Mouse (Mus musculus) neural tube, embryonic 12.5 days (tissue): ENCODE results near the gene Gm1043. TPM values are rescaled to one million over a fixed set of nuclear protein-coding genes. Genes with fewer than 3 reads are reported as not detected.

ENCODE experiments used
- ATAC-seq: fragments of 200-750 bp; cut with Nextera tagmentation; 2 replicates; pipeline ENCODE4 v1.8.0; 2017; ENCODE audit warnings: low read depth, mild to moderate bottlenecking, moderate TSS enrichment, moderate library complexity; ENCODE audit not compliant: low FRiP score
- H3K27ac ChIP-seq: fragments of 300-500 bp; sonication (generic); 2 replicates; pipeline ENCODE4 v1.5.1; 2016
- H3K27me3 ChIP-seq: fragments of 300-500 bp; sonication (generic); replicated peaks from 2 replicates; pipeline ENCODE4 v1.6.1; 2016; ENCODE audit warnings: mild to moderate bottlenecking
- H3K36me3 ChIP-seq: fragments of 300-500 bp; sonication (generic); 2 replicates; pipeline ENCODE4 v1.6.1; 2016; ENCODE audit warnings: mild to moderate bottlenecking
- H3K4me1 ChIP-seq: fragments of 300-500 bp; sonication (generic); 2 replicates; pipeline ENCODE4 v1.6.1; 2016
- H3K4me2 ChIP-seq: fragments of 300-500 bp; sonication (generic); replicated peaks from 2 replicates; pipeline ENCODE4 v1.6.1; 2016; ENCODE audit warnings: mild to moderate bottlenecking
- H3K4me3 ChIP-seq: fragments of 300-500 bp; sonication (generic); 2 replicates; pipeline ENCODE4 v1.5.1; 2016
- H3K9ac ChIP-seq: fragments of 300-500 bp; sonication (generic); 2 replicates; pipeline ENCODE4 v1.6.1; 2016; ENCODE audit warnings: mild to moderate bottlenecking
- H3K9me3 ChIP-seq: fragments of 300-500 bp; sonication (generic); 2 replicates; pipeline ENCODE4 v1.6.1; 2016; ENCODE audit warnings: mild to moderate bottlenecking
- WGBS: fragments of 180-500 bp; shearing (Covaris S2); methylation state at CpG from one replicate; pipeline ENCODE4 v1.1.7; 2016; 5-methylcytosine and 5-hydroxymethylcytosine counted together
- polyA plus RNA-seq: library from polyadenylated mRNA; unstranded; fragments of >200 nt; fragmentation: Nextera tagmentation; extraction: Ambion mirVana; gene quantifications from 2 replicates; pipeline ENCODE4 v1.2.1, GENCODE M21; 2016

Gm1043 gene
- polyA plus RNA-seq, 1 experiment from 2014 or later: 0.55 TPM

- Histone ChIP-seq H3K27ac (no peak overlapping the region), H3K4me1 (no peaks in the 10 kb centered on the region; the same call in 1 of the 2 replicates), H3K9me3 (no peaks in the 10 kb centered on the region), H3K9ac (no peak overlapping the region), H3K27me3 (no peaks in the 10 kb centered on the region), H3K36me3 (no peaks in the 10 kb centered on the region), H3K4me2 (no peak overlapping the region), H3K4me3 (no peak overlapping the region)
- ATAC-seq: no peak
- WGBS: 53% methylated on average over 9 of the region's 9 CpGs
Measured at GRCm38 (mm10) chr5:37050521-37051373, 34.4 kb upstream of the Gm1043 start.

DNA sequence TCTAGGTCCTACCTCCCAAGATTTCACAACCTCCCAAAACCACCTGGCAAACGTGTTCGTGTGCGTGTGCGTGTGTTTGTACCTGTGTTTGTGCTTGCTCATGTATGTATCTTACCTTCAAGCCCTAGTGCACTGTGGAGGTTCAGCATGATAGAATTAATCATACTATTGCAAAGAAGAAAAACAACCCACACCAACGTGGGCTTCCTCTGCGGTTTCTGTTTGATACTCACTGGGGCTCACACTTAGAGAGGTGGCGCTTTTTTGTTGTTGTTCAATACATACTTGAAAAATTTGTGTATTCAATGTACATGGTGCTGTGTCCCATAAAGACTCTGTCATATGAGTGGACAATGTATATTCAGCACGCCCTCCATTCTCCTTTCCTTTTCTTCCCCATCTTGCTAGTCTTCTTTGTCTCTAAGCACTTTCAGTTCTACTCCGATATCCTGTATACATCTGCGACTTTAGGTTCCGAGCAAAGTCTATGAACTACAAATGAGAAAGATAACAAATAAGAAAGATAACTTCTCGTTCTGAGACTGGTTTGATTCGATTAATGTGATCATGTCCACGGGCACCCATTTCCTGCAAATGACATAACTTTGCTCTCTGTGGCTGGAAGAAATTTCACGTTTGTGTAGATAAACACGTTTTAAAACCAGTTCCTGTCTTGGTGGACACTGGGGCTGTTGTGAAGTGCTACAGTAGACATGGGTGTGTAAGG, 33.6 kb upstream of the Gm1043 start:
- Histone ChIP-seq H3K9me3 (no peaks in the 10 kb centered on the region), H3K4me1 (no peaks in the 10 kb centered on the region; the same call in 1 of the 2 replicates), H3K27me3 (no peaks in the 10 kb centered on the region), H3K4me3 (no peak overlapping the region), H3K4me2 (no peak overlapping the region), H3K9ac (no peak overlapping the region), H3K27ac (no peak overlapping the region), H3K36me3 (no peaks in the 10 kb centered on the region)
- ATAC-seq: no peak
- WGBS: 89% methylated on average over 16 of the region's 16 CpGs

- H3K4me1 ChIP-seq: no peaks in the 10 kb centered on the region; the same call in 1 of the 2 replicates
- no peaks in the 10 kb centered on the region for H3K36me3 ChIP-seq
- no peaks in the 10 kb centered on the region for H3K27me3 ChIP-seq
- no peak overlapping the region for H3K27ac ChIP-seq
- no peak overlapping the region for H3K9ac ChIP-seq
- no peak for ATAC-seq
- WGBS: 82% methylated on average over 5 of the region's 5 CpGs
- H3K4me3 ChIP-seq: no peak overlapping the region
- H3K9me3 ChIP-seq: no peaks in the 10 kb centered on the region
- H3K4me2 ChIP-seq: no peak overlapping the region
Measured at GRCm38 (mm10) chr5:37052846-37053245, 32.3 kb upstream of the Gm1043 start.

- Histone ChIP-seq H3K27me3 (no peaks in the 10 kb centered on the region), H3K4me2 (no peak overlapping the region), H3K36me3 (no peaks in the 10 kb centered on the region), H3K4me1 (no peaks in the 10 kb centered on the region), H3K27ac (no peak overlapping the region), H3K4me3 (no peak overlapping the region), H3K9ac (no peak overlapping the region), H3K9me3 (no peaks in the 10 kb centered on the region)
- ATAC-seq: no peak
- WGBS: 83% methylated on average over 1 of the region's 1 CpGs
Measured at GRCm38 (mm10) chr5:37055789-37056188, 29.4 kb upstream of the Gm1043 start.

DNA sequence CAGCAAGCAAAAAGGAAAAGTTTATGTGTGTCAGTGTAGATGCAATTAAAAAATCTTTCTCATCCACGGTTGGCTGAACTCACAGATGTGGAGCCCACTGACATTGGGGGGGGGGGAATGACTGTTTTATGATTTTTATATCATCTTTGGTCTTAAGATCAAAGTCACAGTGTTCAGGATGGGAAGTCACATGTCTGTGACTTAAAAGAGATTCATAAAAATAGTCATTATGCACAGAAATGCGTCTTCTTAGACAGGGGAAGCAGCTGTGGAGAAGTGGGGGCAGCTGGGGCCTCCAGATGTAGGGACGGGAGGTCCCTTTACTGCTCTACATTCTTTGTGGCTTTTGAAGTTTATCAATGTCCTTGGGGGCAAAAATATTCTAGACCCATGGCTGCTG, 28.7 kb upstream of the Gm1043 start:
- Histone ChIP-seq H3K9me3 (no peaks in the 10 kb centered on the region), H3K9ac (no peak overlapping the region), H3K36me3 (no peaks in the 10 kb centered on the region), H3K4me1 (no peaks in the 10 kb centered on the region), H3K4me3 (no peak overlapping the region), H3K4me2 (no peak overlapping the region), H3K27ac (no peak overlapping the region), H3K27me3 (no peaks in the 10 kb centered on the region)
- WGBS: 81% methylated on average over 3 of the region's 3 CpGs
- no peak for ATAC-seq

- 91% methylated on average over 8 of the region's 8 CpGs for WGBS
- no peak overlapping the region for H3K4me2 ChIP-seq
- H3K27ac ChIP-seq: no peak overlapping the region
- H3K4me1 ChIP-seq: 0 out of 2 replicates have a peak, but pooled peaks cover 4% of the 10 kb centered on the region
- no peak overlapping the region for H3K9ac ChIP-seq
- ATAC-seq: no peak
- no peaks in the 10 kb centered on the region for H3K9me3 ChIP-seq
- no peaks in the 10 kb centered on the region for H3K27me3 ChIP-seq
- no peak overlapping the region for H3K4me3 ChIP-seq
- H3K36me3 ChIP-seq: no peaks in the 10 kb centered on the region
Measured at GRCm38 (mm10) chr5:37061612-37062011, 23.6 kb upstream of the Gm1043 start.

DNA sequence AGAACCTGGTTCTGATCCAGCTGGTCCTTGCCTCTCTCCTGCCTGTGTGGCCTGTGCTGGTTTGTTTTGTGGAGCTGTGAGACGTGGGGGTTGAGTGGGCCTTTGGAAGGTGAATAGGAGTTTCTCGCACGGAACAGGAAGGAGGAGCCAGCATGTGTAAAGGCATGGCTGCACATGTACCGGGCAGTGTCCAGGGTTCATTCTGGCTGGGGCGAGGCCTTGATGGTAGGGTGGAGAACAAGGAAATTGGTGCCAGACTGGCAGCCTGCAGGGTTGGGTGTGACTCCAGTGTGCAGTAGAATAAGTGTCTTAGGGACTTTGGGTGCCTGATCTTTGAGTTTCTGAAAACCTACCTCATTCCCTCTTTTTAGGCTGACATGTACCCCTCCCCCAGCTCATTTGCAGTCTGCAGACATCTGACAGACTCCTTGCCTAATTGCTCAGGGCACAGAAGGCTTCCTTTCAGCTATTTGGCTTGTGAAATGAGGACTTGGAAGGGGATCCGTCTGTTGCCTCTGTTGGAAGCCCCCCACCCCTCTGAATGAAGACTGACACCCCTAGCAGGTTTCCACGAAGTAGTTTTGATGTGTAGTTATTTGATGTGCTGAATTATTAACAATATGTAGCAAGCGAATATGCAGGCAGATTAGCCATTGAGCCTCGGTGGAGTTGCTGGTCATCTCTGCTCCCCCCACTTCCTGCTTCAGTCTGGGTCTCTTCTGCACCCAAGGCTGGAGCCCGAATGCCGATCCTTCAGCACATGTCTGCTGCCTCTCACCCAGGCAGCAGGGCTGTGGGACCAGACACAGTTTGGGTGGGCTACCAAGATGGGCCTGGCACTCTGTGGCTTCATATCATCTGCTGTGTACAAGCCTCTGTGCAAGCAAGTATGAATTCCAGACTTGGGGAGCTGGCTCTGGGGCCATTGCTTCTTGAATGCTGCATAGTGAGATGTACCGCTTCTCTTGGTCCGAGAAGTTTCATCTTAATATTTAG, 20.4 kb upstream of the Gm1043 start:
- no peaks in the 10 kb centered on the region for H3K27me3 ChIP-seq
- H3K9ac ChIP-seq: no peak overlapping the region
- H3K36me3 ChIP-seq: no peaks in the 10 kb centered on the region
- no peak overlapping the region for H3K4me2 ChIP-seq
- WGBS: 70% methylated on average over 13 of the region's 13 CpGs
- H3K4me3 ChIP-seq: no peak overlapping the region
- no peaks in the 10 kb centered on the region for H3K9me3 ChIP-seq
- H3K4me1 ChIP-seq: 0 out of 2 replicates have a peak, but pooled peaks cover 4% of the 10 kb centered on the region
- no peak overlapping the region for H3K27ac ChIP-seq
- no peak for ATAC-seq

- H3K4me3 ChIP-seq: no peak overlapping the region
- H3K9me3 ChIP-seq: no peaks in the 10 kb centered on the region
- no peak overlapping the region for H3K9ac ChIP-seq
- 0 out of 2 replicates have a peak, but pooled peaks cover 4% of the 10 kb centered on the region for H3K4me1 ChIP-seq
- 76% methylated on average over 8 of the region's 8 CpGs for WGBS
- H3K4me2 ChIP-seq: no peak overlapping the region
- H3K36me3 ChIP-seq: no peaks in the 10 kb centered on the region
- no peak overlapping the region for H3K27ac ChIP-seq
- no peaks in the 10 kb centered on the region for H3K27me3 ChIP-seq
- ATAC-seq: no peak
Measured at GRCm38 (mm10) chr5:37066703-37067568, 18.2 kb upstream of the Gm1043 start.

DNA sequence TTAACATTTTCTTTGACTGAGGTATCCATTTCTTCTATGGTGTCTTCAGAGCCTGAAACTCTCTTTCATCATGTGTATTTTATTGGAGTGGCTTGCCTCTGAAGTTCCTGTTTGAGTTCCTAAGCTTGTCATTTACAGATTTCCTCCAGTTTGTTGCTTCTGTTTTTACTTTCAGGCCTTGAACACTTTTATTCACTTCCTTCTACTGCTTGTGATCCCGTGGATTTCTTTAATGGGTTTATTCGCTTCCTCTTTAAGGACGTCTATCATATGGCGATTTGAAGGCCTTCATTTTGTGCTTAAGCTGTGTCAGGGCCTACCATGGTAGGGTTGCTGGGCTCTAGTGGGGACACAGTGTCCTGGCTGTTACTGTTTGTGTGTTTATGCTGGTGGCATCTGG, 11.5 kb upstream of the Gm1043 start:
- H3K4me3 ChIP-seq: no peak overlapping the region

DNA sequence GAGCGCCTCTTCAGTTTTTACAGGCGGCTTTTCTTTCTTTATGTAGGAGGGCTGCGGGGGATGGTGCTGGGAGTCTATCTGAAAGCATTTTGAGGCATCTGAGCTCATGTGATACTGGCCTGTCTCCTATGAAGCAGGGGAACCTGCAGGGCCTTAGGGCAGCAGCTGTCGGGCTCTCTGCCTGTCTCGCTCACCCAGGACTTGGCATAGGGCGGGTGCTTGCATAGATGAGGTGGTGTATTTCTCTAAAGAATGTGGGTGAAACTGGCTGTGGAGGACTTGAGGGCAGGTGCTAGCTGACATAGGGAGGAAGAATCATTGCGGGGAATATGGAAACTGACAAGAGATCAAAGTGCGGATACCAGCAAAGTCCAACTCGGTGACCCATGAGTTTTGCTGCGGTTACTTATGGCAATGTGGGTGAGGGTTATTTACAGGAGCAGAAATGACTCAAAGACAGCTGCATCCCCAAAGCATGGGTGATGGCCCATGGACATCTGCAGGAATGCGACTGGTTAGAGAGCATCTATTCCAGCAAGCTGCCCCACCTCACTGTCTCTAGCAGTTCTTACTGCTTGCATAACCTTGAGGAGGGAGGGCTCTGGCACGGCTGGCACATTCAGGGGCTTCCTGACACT, 8.4 kb upstream of the Gm1043 start:
- Histone ChIP-seq H3K27me3 (0 out of 2 replicates have a peak, but pooled peaks cover 5% of the 10 kb centered on the region), H3K9me3 (no peaks in the 10 kb centered on the region), H3K4me1 (0 out of 2 replicates have a peak, but pooled peaks cover under 1% of the 10 kb centered on the region), H3K27ac (no peak overlapping the region), H3K4me2 (no peak overlapping the region), H3K9ac (no peak overlapping the region), H3K4me3 (no peak overlapping the region), H3K36me3 (no peaks in the 10 kb centered on the region)
- 65% methylated on average over 12 of the region's 12 CpGs for WGBS
- no peak for ATAC-seq

More for the DNA sequence above, 11.5 kb upstream of the Gm1043 start:
- WGBS: 89% methylated on average over 4 of the region's 4 CpGs
- Histone ChIP-seq H3K9ac (no peak overlapping the region), H3K27me3 (0 out of 2 replicates have a peak, but pooled peaks cover 5% of the 10 kb centered on the region), H3K9me3 (no peaks in the 10 kb centered on the region), H3K4me1 (no peaks in the 10 kb centered on the region), H3K36me3 (no peaks in the 10 kb centered on the region), H3K4me2 (no peak overlapping the region), H3K27ac (no peak overlapping the region)
- ATAC-seq: no peak
